Mouse (Mus musculus) CH12.LX (cell line): ENCODE data around the gene Plcb1.

Experiments
- CTCF ChIP-seq, 2 experiments: IDR thresholded peaks in 1 of 2; conservative IDR thresholded peaks in 1 of 2; 2 replicates each; pipeline ENCODE4 v1.5.1; 2011 to 2012; ENCODE audit warnings: low read depth in 2 of 2, low read length in 2 of 2, improper control_type of control experiment in 1 of 2, inconsistent platforms in 1 of 2, mild to moderate bottlenecking in 1 of 2, moderate library complexity in 1 of 2
- HCFC1 ChIP-seq: IDR thresholded peaks from 2 replicates; pipeline ENCODE4 v1.6.1; 2012; ENCODE audit warnings: low read depth, mild to moderate bottlenecking, inconsistent platforms, low read length, improper control_type of control experiment
- NELFE ChIP-seq: IDR thresholded peaks from 2 replicates; pipeline ENCODE4 v1.6.1; 2011; ENCODE audit warnings: low read depth, low read length, improper control_type of control experiment
- ZKSCAN1 ChIP-seq: IDR thresholded peaks from 2 replicates; pipeline ENCODE4 v1.6.1; 2012; ENCODE audit warnings: low read depth, inconsistent platforms, low read length, improper control_type of control experiment, borderline replicate concordance

GRCm38 (mm10) chr2:135048791-135049190 is 262.9 kb downstream of the Plcb1 start:
- TF ChIP-seq HCFC1 = no peak
- no peak for TF ChIP-seq ZKSCAN1
- TF ChIP-seq CTCF (conservative IDR thresholded peaks at IDR 0.05 in 1 of 2, IDR thresholded peaks at IDR 0.05 in 1 of 2; ENCODE audit: low read depth in 2 of 2, low read length in 2 of 2) = no peak
- no peak for TF ChIP-seq NELFE
